Mouse (Mus musculus): ENCODE data around the gene Foxp1.

DNA sequence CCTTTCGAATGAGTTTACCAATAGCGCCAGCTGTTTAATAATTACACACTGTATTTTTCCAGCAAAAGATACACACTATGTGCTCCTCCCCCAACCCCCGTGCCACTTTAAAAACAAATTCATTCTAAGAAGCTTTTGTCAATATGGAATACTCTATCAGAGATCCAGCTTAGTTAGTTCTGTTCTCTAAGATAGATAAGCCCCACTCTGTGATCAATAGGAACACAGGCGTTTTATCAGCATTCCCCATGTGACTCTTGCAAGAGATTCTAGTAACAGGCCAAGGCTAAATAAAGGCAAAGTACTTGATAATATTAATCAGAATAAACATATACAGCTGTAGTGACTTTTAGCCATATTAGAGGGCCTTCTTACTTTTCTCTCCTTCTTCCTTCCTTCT lies 368.8 kb downstream of the Foxp1 start:
- TF ChIP-seq CTCF (IDR thresholded peaks at IDR 0.05; ENCODE audit: low read depth) (no peak), EP300 (IDR thresholded peaks at IDR 0.05; ENCODE audit: low read depth) (0 out of 2 replicates have a peak, but pooled peaks have one; percentile 25)
